Mouse (Mus musculus) heart, postnatal 0 days (tissue): ENCODE results near the gene Tbx19.

ENCODE experiments used
- CTCF ChIP-seq: IDR thresholded peaks from 2 replicates; pipeline ENCODE4 v1.5.1; 2016; ENCODE audit warnings: antibody characterized with exemption, control low read depth, low read depth
- EP300 ChIP-seq: IDR thresholded peaks from 2 replicates; pipeline ENCODE4 v1.6.1; 2016; ENCODE audit warnings: antibody characterized with exemption, low read depth

DNA sequence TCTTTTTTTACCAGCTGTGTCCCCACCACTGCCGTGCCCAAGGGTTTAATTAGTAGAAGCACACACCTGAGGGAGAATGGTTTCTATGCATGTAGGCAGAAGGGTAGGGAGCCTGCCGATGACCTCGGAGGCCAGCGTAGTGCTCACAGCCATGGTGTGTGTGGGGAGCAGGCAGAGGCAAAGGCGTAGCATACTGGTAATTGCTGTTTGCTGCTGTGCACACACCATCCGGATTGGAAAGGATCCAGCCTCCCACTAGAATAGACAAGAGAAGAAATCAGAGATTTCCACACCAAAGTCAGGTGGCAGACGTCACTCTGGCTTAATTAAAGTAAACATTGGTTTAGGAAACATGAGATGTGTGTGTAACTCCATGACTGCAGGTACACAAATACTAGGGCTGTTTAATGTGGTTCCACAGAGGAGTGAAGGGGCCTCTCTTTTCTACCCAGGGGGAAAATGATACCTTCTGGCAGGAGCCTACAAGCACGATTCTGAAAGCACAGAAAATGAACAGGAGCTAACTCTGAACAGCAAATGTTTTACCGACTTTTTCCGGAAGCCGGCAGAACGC lies 18.1 kb downstream of the Tbx19 start:
- TF ChIP-seq CTCF (no peak), EP300 (no peak)
